In the genomic region with DNA sequence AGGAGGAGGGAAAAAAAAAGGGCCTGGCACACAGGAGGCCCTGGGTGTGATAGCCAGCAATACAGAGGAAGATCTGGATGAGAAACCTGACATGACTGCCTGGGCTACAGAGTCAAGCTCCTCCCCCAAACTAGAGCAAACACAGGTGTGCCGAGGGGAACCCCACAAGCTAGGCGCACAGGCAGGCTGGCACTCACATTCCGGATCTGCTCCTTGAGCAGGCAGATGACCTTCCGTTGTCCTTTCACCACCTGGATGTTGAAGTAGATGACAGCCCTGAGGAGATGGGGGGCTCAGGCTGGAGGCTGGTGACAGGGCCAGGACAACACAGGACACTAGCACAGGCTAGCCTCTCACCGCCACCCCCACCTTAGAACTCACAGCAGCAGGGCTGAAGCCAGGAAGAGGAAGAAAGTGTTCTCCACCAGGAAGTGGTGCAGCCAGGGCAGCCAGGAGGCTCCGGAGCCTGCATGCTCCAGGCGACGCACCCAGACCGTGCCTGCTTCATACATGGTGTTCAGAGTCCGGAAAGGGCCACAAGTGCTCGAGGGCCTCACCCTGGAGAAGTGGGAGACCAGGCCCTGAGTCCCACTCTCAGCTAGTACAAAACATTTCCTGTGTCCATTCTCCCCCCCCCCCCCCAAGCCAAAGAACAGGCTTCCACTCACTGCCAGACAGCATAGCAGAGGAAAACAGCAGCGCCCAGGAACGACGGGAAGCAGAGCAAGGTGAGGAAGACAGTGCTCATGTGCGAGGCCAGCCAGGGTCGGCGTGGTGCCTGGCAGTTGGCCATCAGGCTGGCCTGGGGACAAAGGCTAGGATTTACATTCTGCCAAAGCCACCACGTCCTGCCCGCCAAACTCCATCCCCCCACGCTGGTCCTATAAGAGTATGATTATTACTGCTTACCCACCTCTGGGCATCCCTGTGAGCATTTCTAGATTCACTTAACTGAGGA, we compare ENCODE assay signal across 11 mouse cellular contexts. TPM values are rescaled to one million over a fixed set of nuclear protein-coding genes. Genes with fewer than 3 reads are reported as not detected.
DNase-seq lines count a peak whose midpoint lies in the region; ATAC-seq and TF ChIP-seq lines count a peak whose summit lies in the region.
"Had no signal": no experiment of that assay in that cellular context is flagged by ENCODE, and none has a peak within 500 bp of the region (broad histone marks: within the 10 kb centered on the region; RNA-seq: fewer than 3 reads in every experiment).

No protein-coding gene starts in this region.

- 45% methylated on average over 20 of the region's 20 CpGs for WGBS in kidney, adult 2 months
- WGBS in hindbrain, embryonic 12.5 days: 86% methylated on average over 20 of the region's 20 CpGs
- WGBS in midbrain, embryonic 16.5 days: 78% methylated on average over 20 of the region's 20 CpGs

- no peak for TF ChIP-seq CTCF in kidney, adult 2 months (conservative IDR thresholded peaks at IDR 0.05; ENCODE audit: insufficient read depth, insufficient read length, low read depth, low read length)
- TF ChIP-seq CTCF in brain, embryonic 14.5 days (IDR thresholded peaks at IDR 0.05; ENCODE audit: borderline replicate concordance, extremely low read depth, insufficient read depth, insufficient read length): no peak

- H3K27ac ChIP-seq in kidney, adult 2 months (ENCODE audit: insufficient read depth, low read depth, low read length): 0 out of 2 replicates have a peak overlapping the region, but pooled peaks have one; percentile 45
- peak overlapping the region; percentile 62 for H3K27ac ChIP-seq in hindbrain, embryonic 12.5 days
- H3K27ac ChIP-seq in midbrain, embryonic 16.5 days (ENCODE audit: low read length): no peak overlapping the region

- no peak overlapping the region for H3K9ac ChIP-seq in hindbrain, embryonic 12.5 days
- H3K9ac ChIP-seq in midbrain, embryonic 16.5 days (ENCODE audit: low read depth, low read length): no peak overlapping the region

- no peak overlapping the region for H3K4me2 ChIP-seq in hindbrain, embryonic 12.5 days (replicated peaks)
- no peak overlapping the region for H3K4me2 ChIP-seq in midbrain, embryonic 16.5 days (ENCODE audit: low read length)

- H3K4me1 ChIP-seq in kidney, adult 2 months (ENCODE audit: control insufficient read depth, insufficient read depth, low read length): peaks cover 10% of the 10 kb centered on the region
- H3K4me1 ChIP-seq in hindbrain, embryonic 12.5 days: peaks cover 7% of the 10 kb centered on the region; the same call in 1 of the 2 replicates
- H3K4me1 ChIP-seq in midbrain, embryonic 16.5 days (ENCODE audit: control insufficient read depth, insufficient read depth, low read length): no peaks in the 10 kb centered on the region

- TF ChIP-seq POLR2A in kidney, adult 2 months (IDR thresholded peaks at IDR 0.05; ENCODE audit: low read depth, low read length): no peak
- no peak for TF ChIP-seq POLR2A in brain, embryonic 14.5 days (IDR thresholded peaks at IDR 0.05; ENCODE audit: borderline replicate concordance, extremely low read depth, insufficient read depth, insufficient read length, poor library complexity, severe bottlenecking)

- no peaks in the 10 kb centered on the region for H3K27me3 ChIP-seq in kidney, adult 2 months (replicated peaks; ENCODE audit: control insufficient read depth, insufficient read depth, low read length)
- H3K27me3 ChIP-seq in hindbrain, embryonic 12.5 days: no peaks in the 10 kb centered on the region
- H3K27me3 ChIP-seq in midbrain, embryonic 16.5 days (ENCODE audit: control insufficient read depth, insufficient read depth, low read depth, low read length): no peaks in the 10 kb centered on the region

- no peak overlapping the region for H3K4me3 ChIP-seq in kidney, adult 2 months (ENCODE audit: insufficient read depth, low read depth, low read length)
- H3K4me3 ChIP-seq in hindbrain, embryonic 12.5 days: no peak overlapping the region
- no peak overlapping the region for H3K4me3 ChIP-seq in midbrain, embryonic 16.5 days (ENCODE audit: low read depth, low read length)

- DNase-seq in kidney, adult 2 months: no peak
- DNase-seq in kidney, adult 8-10 months: no peak
- DNase-seq in brain, embryonic 14.5 days (ENCODE audit: low read depth): peak; percentile 52
- DNase-seq in thymus, postnatal 0 days (ENCODE audit: low spot score): no peak
- no peak for DNase-seq in natural killer cell, adult 2 months (ENCODE audit: low spot score in 2 of 2)
- DNase-seq: heart, postnatal 14 days; liver; lung, postnatal 36 days had no signal

- H3K36me3 ChIP-seq in kidney, adult 2 months (ENCODE audit: control insufficient read depth, insufficient read depth, low read length): no peaks in the 10 kb centered on the region
- peaks cover 29% of the 10 kb centered on the region for H3K36me3 ChIP-seq in hindbrain, embryonic 12.5 days
- H3K36me3 ChIP-seq in midbrain, embryonic 16.5 days (ENCODE audit: control insufficient read depth, insufficient read depth, low read length): peaks cover 11% of the 10 kb centered on the region

- H3K9me3 ChIP-seq in hindbrain, embryonic 12.5 days (replicated peaks): no peaks in the 10 kb centered on the region
- no peaks in the 10 kb centered on the region for H3K9me3 ChIP-seq in midbrain, embryonic 16.5 days (replicated peaks; ENCODE audit: control insufficient read depth, low read length, poor library complexity, severe bottlenecking)

- ATAC-seq in hindbrain, embryonic 12.5 days (ENCODE audit: low FRiP score): no peak
- ATAC-seq in midbrain, embryonic 16.5 days: 0 out of 2 replicates have a peak, but pooled peaks have one; percentile 13

RNA-seq across cellular contexts. Expression of gene Tmc8, which starts 12.9 kb away (rescaled TPM):
- polyA plus RNA-seq in kidney, adult 2 months (2012; rRNA removed): 3.3 and 5.3 TPM in 2 replicates
- 1.3 and 1.9 TPM in 2 replicates for polyA plus RNA-seq in brain, embryonic 14.5 days (2012; rRNA removed)
- 1.2 and 2.0 TPM in 2 replicates for polyA plus RNA-seq in hindbrain, embryonic 12.5 days (2016; fragmentation: Nextera tagmentation; extraction: Ambion mirVana)
- polyA plus RNA-seq in midbrain, embryonic 16.5 days (2015; fragmentation: Nextera tagmentation; extraction: Ambion mirVana): 0.73 and 1.6 TPM in 2 replicates
- 37.5 and 41.1 TPM in 2 replicates for polyA plus RNA-seq in thymus, postnatal 0 days (2015; fragmentation: Nextera tagmentation; extraction: Ambion mirVana)

RNA-seq across cellular contexts. Expression of gene Tmc6, which starts 13.0 kb away (rescaled TPM):
- 41.2 and 48.4 TPM in 2 replicates for polyA plus RNA-seq in kidney, adult 2 months (2012; rRNA removed)
- polyA plus RNA-seq in brain, embryonic 14.5 days (2012; rRNA removed): 4.3 and 4.8 TPM in 2 replicates
- polyA plus RNA-seq in hindbrain, embryonic 12.5 days (2016; fragmentation: Nextera tagmentation; extraction: Ambion mirVana): 9.2 and 11.3 TPM in 2 replicates
- 4.2 and 4.5 TPM in 2 replicates for polyA plus RNA-seq in midbrain, embryonic 16.5 days (2015; fragmentation: Nextera tagmentation; extraction: Ambion mirVana)
- 46.7 and 58.9 TPM in 2 replicates for polyA plus RNA-seq in thymus, postnatal 0 days (2015; fragmentation: Nextera tagmentation; extraction: Ambion mirVana)

RNA-seq across cellular contexts. Expression of gene 6030468B19Rik, which starts 28.5 kb away (rescaled TPM):
- polyA plus RNA-seq in kidney, adult 2 months (2012; rRNA removed): 0.09 TPM in 1 of 2 replicates, not detected in the other
- polyA plus RNA-seq in brain, embryonic 14.5 days (2012; rRNA removed): 0.07 and 0.10 TPM in 2 replicates
- polyA plus RNA-seq in hindbrain, embryonic 12.5 days (2016; fragmentation: Nextera tagmentation; extraction: Ambion mirVana): 0.29 and 0.67 TPM in 2 replicates
- not detected in 2 replicates for polyA plus RNA-seq in midbrain, embryonic 16.5 days (2015; fragmentation: Nextera tagmentation; extraction: Ambion mirVana)
- polyA plus RNA-seq in thymus, postnatal 0 days (2015; fragmentation: Nextera tagmentation; extraction: Ambion mirVana): 0.21 and 0.55 TPM in 2 replicates

RNA-seq across cellular contexts. Expression of gene Gm20708, which starts 40.5 kb away (rescaled TPM):
- polyA plus RNA-seq in kidney, adult 2 months (2012; rRNA removed): 0.18 and 0.22 TPM in 2 replicates
- polyA plus RNA-seq in brain, embryonic 14.5 days (2012; rRNA removed): 0.11 and 1.2 TPM in 2 replicates
- polyA plus RNA-seq in hindbrain, embryonic 12.5 days (2016; fragmentation: Nextera tagmentation; extraction: Ambion mirVana): 0.47 and 0.50 TPM in 2 replicates
- 0.99 and 1.6 TPM in 2 replicates for polyA plus RNA-seq in midbrain, embryonic 16.5 days (2015; fragmentation: Nextera tagmentation; extraction: Ambion mirVana)
- 0.13 and 0.48 TPM in 2 replicates for polyA plus RNA-seq in thymus, postnatal 0 days (2015; fragmentation: Nextera tagmentation; extraction: Ambion mirVana)
- polyA plus RNA-seq: neural tube, embryonic 11.5 days had no signal

RNA-seq across cellular contexts. Expression of gene Syngr2, which starts 40.5 kb away (rescaled TPM):
- polyA plus RNA-seq in kidney, adult 2 months (2012; rRNA removed): 150 and 155 TPM in 2 replicates
- 12.9 and 13.6 TPM in 2 replicates for polyA plus RNA-seq in brain, embryonic 14.5 days (2012; rRNA removed)
- 24.2 and 24.4 TPM in 2 replicates for polyA plus RNA-seq in hindbrain, embryonic 12.5 days (2016; fragmentation: Nextera tagmentation; extraction: Ambion mirVana)
- 12.8 and 13.8 TPM in 2 replicates for polyA plus RNA-seq in midbrain, embryonic 16.5 days (2015; fragmentation: Nextera tagmentation; extraction: Ambion mirVana)
- 100.0 and 116 TPM in 2 replicates for polyA plus RNA-seq in thymus, postnatal 0 days (2015; fragmentation: Nextera tagmentation; extraction: Ambion mirVana)
